Mouse (Mus musculus): ENCODE data around the gene Gm10300. TPM values are rescaled to one million over a fixed set of nuclear protein-coding genes. Genes with fewer than 3 reads are reported as not detected.

The Gm10300 gene
- polyA plus RNA-seq, 1 experiment from 2014 or later = 0.13 TPM

DNA sequence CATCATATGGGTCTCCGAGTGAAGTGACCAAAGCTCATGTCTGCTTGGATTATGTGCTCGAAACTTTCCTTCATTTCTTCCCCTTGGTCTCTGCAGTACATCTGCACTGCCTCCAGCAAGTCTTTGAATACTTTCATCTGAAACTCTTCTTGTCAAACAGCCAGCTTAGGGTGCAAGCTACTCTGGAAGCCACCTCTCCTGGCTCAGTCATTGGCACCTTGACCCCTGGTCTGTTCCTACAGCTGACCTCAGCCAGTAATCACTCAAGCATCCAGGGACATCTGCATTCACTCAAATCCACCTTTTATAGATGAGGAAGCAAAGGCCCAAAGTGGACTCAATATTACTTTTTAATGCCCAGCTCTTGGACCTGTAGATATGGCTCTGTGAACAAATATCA lies 2.8 kb upstream of the Gm10300 start:
- Histone ChIP-seq H3K9ac (no peak overlapping the region), H3K9me3 (replicated peaks) (no peaks in the 10 kb centered on the region), H3K27ac (replicated peaks) (no peak overlapping the region), H3K4me2 (replicated peaks) (no peak overlapping the region), H3K4me3 (replicated peaks) (no peak overlapping the region), H3K27me3 (0 out of 2 replicates have a peak, but pooled peaks cover 5% of the 10 kb centered on the region), H3K4me1 (peaks cover 16% of the 10 kb centered on the region), H3K36me3 (no peaks in the 10 kb centered on the region)
- 86% methylated on average over 2 of the region's 2 CpGs for WGBS
- ATAC-seq (ENCODE audit: insufficient number of reproducible peaks, low FRiP score, low TSS enrichment, low read depth) = no peak

DNA sequence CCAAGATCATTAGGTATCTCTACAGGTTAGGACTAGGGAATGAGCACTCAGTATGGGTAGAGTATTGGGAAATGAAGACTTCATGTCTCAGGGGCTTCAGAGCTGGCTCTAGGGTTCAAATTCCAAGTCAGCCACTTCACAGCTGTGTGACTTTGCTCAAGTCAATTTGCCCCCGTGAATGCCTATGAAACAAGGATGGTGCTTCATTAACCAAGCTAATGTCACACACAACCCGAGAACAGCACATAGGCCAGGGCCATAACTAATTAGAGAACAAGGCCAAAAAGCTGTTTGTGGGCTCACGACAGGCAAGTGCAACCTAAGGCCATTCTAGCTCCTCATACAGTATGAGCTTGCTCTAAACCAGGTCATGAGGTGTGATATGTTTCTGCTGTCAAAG lies 2.3 kb upstream of the Gm10300 start:
- no peak overlapping the region for H3K9ac ChIP-seq
- H3K36me3 ChIP-seq = no peaks in the 10 kb centered on the region
- no peaks in the 10 kb centered on the region for H3K9me3 ChIP-seq (replicated peaks)
- H3K4me3 ChIP-seq (replicated peaks) = no peak overlapping the region
- no peak overlapping the region for H3K27ac ChIP-seq (replicated peaks)
- ATAC-seq (ENCODE audit: insufficient number of reproducible peaks, low FRiP score, low TSS enrichment, low read depth) = no peak
- 0 out of 2 replicates have a peak, but pooled peaks cover 5% of the 10 kb centered on the region for H3K27me3 ChIP-seq
- WGBS = 69% methylated on average over 3 of the region's 3 CpGs
- H3K4me2 ChIP-seq (replicated peaks) = no peak overlapping the region
- H3K4me1 ChIP-seq = peaks cover 20% of the 10 kb centered on the region

DNA sequence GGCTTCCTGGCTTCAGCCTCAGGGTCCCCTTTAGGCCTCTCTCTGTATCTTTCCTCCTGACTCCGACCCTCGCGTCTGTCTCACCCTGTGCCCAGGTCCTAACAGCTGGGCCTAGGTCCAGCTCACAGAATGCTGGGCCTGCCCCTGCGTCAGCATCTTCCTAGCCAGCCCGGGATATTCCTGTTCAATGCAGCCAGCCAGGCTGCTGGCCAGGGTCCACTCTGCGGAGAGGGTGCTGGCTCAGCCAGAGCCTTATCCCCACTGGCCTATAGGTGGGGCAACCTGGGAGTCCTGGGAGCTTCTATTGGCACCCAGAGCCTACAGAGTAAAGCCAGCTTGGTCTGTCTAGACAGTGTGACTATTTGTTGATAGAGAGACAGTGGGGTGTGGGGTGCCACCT lies 1.6 kb upstream of the Gm10300 start:
- Histone ChIP-seq H3K27me3 (0 out of 2 replicates have a peak, but pooled peaks cover 5% of the 10 kb centered on the region), H3K4me3 (replicated peaks) (no peak overlapping the region), H3K9me3 (replicated peaks) (no peaks in the 10 kb centered on the region), H3K4me2 (replicated peaks) (no peak overlapping the region), H3K9ac (no peak overlapping the region), H3K4me1 (peaks cover 25% of the 10 kb centered on the region), H3K27ac (replicated peaks) (no peak overlapping the region), H3K36me3 (no peaks in the 10 kb centered on the region)
- 76% methylated on average over 6 of the region's 6 CpGs for WGBS
- no peak for ATAC-seq (ENCODE audit: insufficient number of reproducible peaks, low FRiP score, low TSS enrichment, low read depth)

DNA sequence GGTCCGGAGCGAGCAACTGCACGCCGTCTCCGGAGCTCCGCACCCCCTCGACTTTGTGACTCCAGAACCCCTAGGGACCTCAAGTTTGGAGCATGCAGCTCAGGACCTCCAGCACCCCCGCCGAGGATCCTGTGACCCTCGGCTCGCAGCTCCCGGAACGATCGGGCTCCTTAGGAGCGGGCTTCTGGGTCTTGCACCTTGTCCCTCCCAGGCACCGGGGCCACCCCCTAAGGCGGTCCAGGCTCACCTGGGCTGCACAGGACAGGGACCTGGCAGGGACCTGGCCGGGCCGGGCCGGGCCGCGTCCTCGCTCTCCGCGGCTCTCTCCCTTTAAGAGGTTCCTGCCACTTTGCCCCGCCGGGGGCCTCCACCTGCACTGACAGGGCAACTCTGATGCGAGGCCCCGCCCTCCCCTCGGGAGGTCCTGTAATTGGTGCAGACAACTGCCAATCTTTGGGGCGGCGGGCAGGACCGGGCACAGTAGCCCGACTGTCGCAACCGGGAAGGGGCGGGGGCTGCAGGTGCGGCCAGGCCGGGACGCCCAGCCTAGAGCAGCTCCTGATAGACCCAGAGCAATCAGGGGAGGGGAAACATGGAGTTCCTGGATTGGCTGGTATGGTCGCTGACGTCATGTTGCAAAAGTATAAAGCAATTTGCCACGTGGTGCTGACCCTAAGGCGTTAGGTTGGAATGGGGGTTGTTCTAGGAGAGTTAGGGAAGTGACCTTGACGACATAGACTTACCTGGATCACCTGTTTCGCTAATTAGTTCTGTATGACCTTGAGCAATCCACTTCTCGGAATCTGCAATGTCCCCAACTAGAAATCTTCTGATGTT lies 654 bp downstream of the Gm10300 start, which contains the start of gene Epb41:
Epb41 (minus strand) TSS at position 389 of the 837 bp plus-strand sequence.
- peak within 1 kb of the TSS; percentile 28; the same call in 1 of the 2 replicates for H3K27ac ChIP-seq (replicated peaks)
- peaks cover 29% of the 10 kb centered on the region for H3K4me1 ChIP-seq
- H3K9me3 ChIP-seq (replicated peaks) = no peaks in the 10 kb centered on the region
- H3K9ac ChIP-seq = peak within 1 kb of the TSS; percentile 50
- 0 out of 2 replicates have a peak, but pooled peaks cover 5% of the 10 kb centered on the region for H3K27me3 ChIP-seq
- peak; percentile 90 for ATAC-seq (ENCODE audit: insufficient number of reproducible peaks, low FRiP score, low TSS enrichment, low read depth)
- peak within 1 kb of the TSS; percentile 99 for H3K4me2 ChIP-seq (replicated peaks)
- H3K4me3 ChIP-seq (replicated peaks) = peak within 1 kb of the TSS; percentile 76
- H3K36me3 ChIP-seq = no peaks in the 10 kb centered on the region
- 1% methylated on average over 47 of the region's 47 CpGs for WGBS

DNA sequence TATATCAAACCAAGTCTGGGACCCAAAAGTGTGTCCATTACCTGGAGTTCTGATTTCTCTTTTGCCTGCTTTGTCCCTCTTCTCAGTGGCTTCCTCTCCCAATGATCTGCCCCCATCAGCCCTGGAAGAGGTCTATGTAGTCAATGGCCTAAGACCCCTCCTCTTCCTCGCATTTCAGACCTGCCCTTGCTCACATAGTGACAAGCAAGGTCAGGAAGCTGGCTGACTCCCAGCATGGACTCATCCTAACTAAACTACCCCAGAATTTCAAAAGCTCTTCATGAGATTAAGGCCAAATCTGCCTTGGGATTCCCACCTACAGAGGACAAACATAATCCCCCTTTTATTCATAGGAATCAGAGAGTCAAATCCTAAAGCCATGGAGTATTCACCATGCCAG lies 1.3 kb downstream of the Gm10300 start:
- 54% methylated on average over 1 of the region's 1 CpGs for WGBS
- H3K4me1 ChIP-seq = peaks cover 29% of the 10 kb centered on the region
- H3K27me3 ChIP-seq = 0 out of 2 replicates have a peak, but pooled peaks cover 5% of the 10 kb centered on the region
- no peak for ATAC-seq (ENCODE audit: insufficient number of reproducible peaks, low FRiP score, low TSS enrichment, low read depth)
- peak overlapping the region; percentile 76; the same call in 1 of the 2 replicates for H3K4me3 ChIP-seq (replicated peaks)
- no peaks in the 10 kb centered on the region for H3K9me3 ChIP-seq (replicated peaks)
- H3K4me2 ChIP-seq (replicated peaks) = peak overlapping the region; percentile 99
- no peak overlapping the region for H3K27ac ChIP-seq (replicated peaks)
- no peaks in the 10 kb centered on the region for H3K36me3 ChIP-seq
- H3K9ac ChIP-seq = no peak overlapping the region

DNA sequence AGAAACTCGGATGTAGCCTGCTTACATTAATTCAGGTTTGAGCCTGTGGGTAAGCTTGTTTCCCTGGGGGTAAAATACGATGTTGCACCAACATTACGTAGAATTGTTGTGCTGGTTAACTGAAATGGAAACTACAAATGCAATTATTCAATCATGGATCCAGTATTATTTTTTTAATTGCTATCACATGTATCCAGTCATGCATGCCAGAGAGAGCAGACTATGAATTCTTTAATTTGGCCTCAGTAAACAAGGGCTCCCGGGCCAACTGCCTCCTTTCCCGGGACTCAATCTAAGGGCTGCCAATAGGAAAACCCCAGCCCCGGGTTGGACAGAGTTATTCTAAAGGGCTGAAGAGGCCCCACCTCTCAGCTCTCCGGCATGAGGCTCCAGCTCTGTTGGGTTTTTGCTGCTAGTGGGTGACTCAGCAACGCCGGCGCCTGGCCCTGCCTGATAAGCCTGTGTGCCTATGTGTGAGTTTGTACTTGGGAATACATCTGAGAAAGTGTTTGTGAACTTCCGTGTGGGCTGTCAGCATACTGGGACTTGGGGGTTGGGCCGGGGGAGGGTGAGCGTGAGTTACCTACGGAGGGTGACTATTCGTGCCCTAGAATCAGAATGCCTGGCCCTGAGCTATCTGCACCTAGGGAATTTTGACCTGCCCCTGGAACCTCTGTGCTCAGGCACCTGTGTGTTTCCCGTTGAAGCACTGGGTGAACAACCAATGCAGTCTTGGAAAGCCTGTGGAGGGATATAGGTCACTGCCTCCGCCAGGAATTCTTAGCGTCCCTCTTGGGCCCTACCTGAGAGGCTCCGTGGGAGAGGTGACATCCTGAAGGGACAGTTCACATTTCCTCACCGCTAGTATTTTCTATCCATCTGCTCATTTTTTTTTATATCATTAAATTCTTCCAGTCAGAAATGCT lies 2.2 kb downstream of the Gm10300 start:
- 0 out of 2 replicates have a peak, but pooled peaks cover 5% of the 10 kb centered on the region for H3K27me3 ChIP-seq
- no peak overlapping the region for H3K4me3 ChIP-seq (replicated peaks)
- no peak overlapping the region for H3K9ac ChIP-seq
- WGBS = 20% methylated on average over 20 of the region's 20 CpGs
- H3K9me3 ChIP-seq (replicated peaks) = no peaks in the 10 kb centered on the region
- H3K36me3 ChIP-seq = no peaks in the 10 kb centered on the region
- peak overlapping the region; percentile 30 for H3K4me2 ChIP-seq (replicated peaks)
- ATAC-seq (ENCODE audit: insufficient number of reproducible peaks, low FRiP score, low TSS enrichment, low read depth) = no peak
- H3K27ac ChIP-seq (replicated peaks) = no peak overlapping the region; the same call in 1 of the 2 replicates
- H3K4me1 ChIP-seq = peaks cover 29% of the 10 kb centered on the region

DNA sequence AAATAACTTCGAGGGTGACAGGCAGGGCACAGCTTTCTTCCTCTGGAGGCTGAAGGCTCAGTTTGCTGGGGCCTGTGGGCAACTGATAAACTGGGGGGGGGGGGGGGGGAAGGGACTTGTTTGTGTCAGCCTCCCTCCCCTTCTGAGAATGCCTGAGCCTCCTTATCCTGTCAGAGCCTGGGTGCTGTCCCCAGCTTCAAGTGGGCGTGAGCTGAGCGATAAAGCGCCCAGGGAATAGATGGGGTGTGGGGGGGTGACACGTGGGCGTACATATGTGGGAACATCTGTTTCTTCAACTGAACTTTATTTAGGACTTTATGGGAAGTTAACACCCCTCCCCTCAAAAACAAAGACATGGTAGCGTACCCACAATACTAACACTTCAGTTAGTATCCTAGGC lies 2.9 kb downstream of the Gm10300 start:
- H3K4me2 ChIP-seq (replicated peaks) = no peak overlapping the region
- no peak overlapping the region for H3K4me3 ChIP-seq (replicated peaks)
- no peaks in the 10 kb centered on the region for H3K36me3 ChIP-seq
- H3K27me3 ChIP-seq = 0 out of 2 replicates have a peak, but pooled peaks cover 5% of the 10 kb centered on the region
- H3K9me3 ChIP-seq (replicated peaks) = no peaks in the 10 kb centered on the region
- H3K9ac ChIP-seq = no peak overlapping the region
- WGBS = 62% methylated on average over 7 of the region's 7 CpGs
- peaks cover 29% of the 10 kb centered on the region for H3K4me1 ChIP-seq
- no peak overlapping the region for H3K27ac ChIP-seq (replicated peaks)
- no peak for ATAC-seq (ENCODE audit: insufficient number of reproducible peaks, low FRiP score, low TSS enrichment, low read depth)

DNA sequence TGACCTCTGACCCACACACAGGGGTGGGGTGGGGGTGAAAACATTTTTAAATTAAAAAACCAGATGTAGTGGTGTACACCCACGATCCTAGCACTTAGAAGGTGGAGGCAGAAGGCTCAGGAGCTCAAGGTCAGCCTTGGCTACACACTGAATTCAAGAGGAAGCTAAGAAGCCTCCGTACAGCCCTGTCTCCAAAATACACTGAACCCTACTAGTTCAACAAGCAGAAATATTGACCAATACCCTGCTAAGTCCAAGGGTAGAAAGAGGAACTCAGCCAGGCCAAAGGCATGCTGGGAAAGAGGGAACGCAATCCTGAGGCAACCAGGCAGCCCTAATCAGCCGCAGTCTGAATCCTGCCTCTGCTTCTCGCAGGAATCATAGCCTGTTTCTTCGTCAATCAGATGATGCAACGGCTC lies 3.8 kb downstream of the Gm10300 start:
- no peak overlapping the region for H3K4me2 ChIP-seq (replicated peaks)
- no peak overlapping the region for H3K27ac ChIP-seq (replicated peaks)
- ATAC-seq (ENCODE audit: insufficient number of reproducible peaks, low FRiP score, low TSS enrichment, low read depth) = no peak
- peaks cover 29% of the 10 kb centered on the region for H3K4me1 ChIP-seq
- no peaks in the 10 kb centered on the region for H3K9me3 ChIP-seq (replicated peaks)
- H3K9ac ChIP-seq = no peak overlapping the region
- H3K27me3 ChIP-seq = 0 out of 2 replicates have a peak, but pooled peaks cover 2% of the 10 kb centered on the region
- no peaks in the 10 kb centered on the region for H3K36me3 ChIP-seq
- no peak overlapping the region for H3K4me3 ChIP-seq (replicated peaks)
- WGBS = 54% methylated on average over 7 of the region's 7 CpGs

DNA sequence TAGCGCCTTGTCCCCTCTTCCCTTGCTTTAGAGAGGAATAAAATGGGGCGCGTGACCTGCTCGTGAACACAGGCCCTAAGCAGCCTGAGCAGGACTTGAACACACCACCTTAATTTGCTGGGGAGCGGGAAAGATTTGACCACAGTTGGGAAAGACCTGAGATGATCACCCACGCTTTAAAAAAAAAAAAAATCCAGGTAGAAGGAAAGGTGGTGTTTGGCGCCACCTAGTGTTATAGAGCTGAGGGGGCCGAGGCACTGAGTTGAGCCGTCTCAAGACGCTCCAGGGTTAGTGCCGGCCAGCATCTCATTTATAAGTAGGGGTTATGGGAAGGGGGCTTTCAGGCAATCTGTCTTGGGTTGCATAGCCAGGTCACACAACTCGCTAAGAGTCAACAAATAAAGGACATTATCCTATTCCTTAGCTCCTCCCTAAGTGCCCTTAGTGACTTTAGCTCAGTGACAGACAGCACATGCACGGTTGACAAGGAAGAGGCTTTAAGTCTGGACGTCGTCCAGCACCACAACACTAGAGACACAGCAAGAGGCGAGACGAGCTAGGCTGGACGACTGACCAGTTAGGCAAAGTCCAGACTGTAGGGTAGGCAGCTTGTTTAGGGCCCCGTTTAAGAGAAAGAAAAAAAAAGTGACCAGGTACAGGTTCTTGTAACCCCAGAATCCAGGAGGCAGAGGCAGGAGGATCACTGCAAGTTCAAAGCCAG lies 5.2 kb downstream of the Gm10300 start:
- ATAC-seq (ENCODE audit: insufficient number of reproducible peaks, low FRiP score, low TSS enrichment, low read depth) = no peak
- H3K4me2 ChIP-seq (replicated peaks) = peak overlapping the region; percentile 31; the same call in 1 of the 2 replicates
- H3K4me1 ChIP-seq = peaks cover 20% of the 10 kb centered on the region
- no peak overlapping the region for H3K9ac ChIP-seq
- 12% methylated on average over 19 of the region's 19 CpGs for WGBS
- H3K36me3 ChIP-seq = no peaks in the 10 kb centered on the region
- H3K4me3 ChIP-seq (replicated peaks) = no peak overlapping the region
- H3K9me3 ChIP-seq (replicated peaks) = no peaks in the 10 kb centered on the region
- H3K27ac ChIP-seq (replicated peaks) = no peak overlapping the region
- H3K27me3 ChIP-seq = no peaks in the 10 kb centered on the region

DNA sequence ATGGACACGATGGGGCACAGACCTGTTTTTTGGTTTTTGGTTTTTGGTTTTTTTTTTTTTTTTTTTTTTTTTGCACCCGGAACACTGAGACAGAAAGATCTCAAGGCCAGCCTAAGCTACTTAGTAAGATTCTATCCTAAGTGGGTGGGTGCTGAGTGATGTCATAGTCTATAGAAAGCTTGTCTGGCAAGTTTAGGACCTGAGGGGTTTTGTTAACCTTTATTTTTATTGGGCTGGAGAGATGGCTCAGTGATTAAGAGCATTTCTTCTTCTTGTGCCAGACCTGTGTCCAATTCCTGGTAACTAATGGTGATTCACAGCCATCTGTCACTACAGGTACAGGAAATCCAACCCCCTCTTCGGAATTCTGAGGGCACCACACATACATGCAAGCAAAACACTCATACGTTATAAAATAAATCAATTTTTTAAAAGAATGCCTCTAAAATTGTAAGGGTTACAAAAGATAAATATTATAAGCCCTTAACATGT lies 6.0 kb downstream of the Gm10300 start:
- no peak for ATAC-seq (ENCODE audit: insufficient number of reproducible peaks, low FRiP score, low TSS enrichment, low read depth)
- 64% methylated on average over 4 of the region's 4 CpGs for WGBS
- H3K36me3 ChIP-seq = no peaks in the 10 kb centered on the region
- no peaks in the 10 kb centered on the region for H3K27me3 ChIP-seq
- no peak overlapping the region for H3K9ac ChIP-seq
- no peak overlapping the region for H3K4me2 ChIP-seq (replicated peaks)
- H3K9me3 ChIP-seq (replicated peaks) = no peaks in the 10 kb centered on the region
- no peak overlapping the region for H3K27ac ChIP-seq (replicated peaks)
- peaks cover 15% of the 10 kb centered on the region for H3K4me1 ChIP-seq
- H3K4me3 ChIP-seq (replicated peaks) = no peak overlapping the region

All from embryonic facial prominence, embryonic 15.5 days (tissue).